Mouse (Mus musculus) erythroid progenitor cell, adult 5-6 weeks (primary cell): ENCODE measurements around the gene Pimreg. TPM values are rescaled to one million over a fixed set of nuclear protein-coding genes. Genes with fewer than 3 reads are reported as not detected.

Experiments used
- total RNA-seq, 2 experiments: library from RNA; stranded (forward) in 1 of 2; stranded (reverse) in 1 of 2; fragments of 150-400 nt in 1 of 2; fragments of 186-747, 209-891 nt in 1 of 2; gene quantifications; 2 replicates each; pipeline versions ENCODE4 v1.2.3 to v1.2.4; 2015 to 2017; ENCODE audit warnings: low replicate concordance in 2 of 2

The Pimreg gene
- total RNA-seq, 2 experiments from 2014 or later: 8.0 TPM; not detected in 1

Other genes with a start within 250 kb of the Pimreg start
- not detected in 2 replicates for gene Aipl1, start 4.5 kb upstream of the Pimreg start, total RNA-seq (2015; ENCODE audit: low replicate concordance)
- not detected in 2 replicates for gene Aipl1, start 4.5 kb upstream of the Pimreg start, total RNA-seq (2017; ENCODE audit: low replicate concordance)
- gene Pitpnm3, start 93.7 kb downstream of the Pimreg start, total RNA-seq (2015; ENCODE audit: low replicate concordance): not detected in 2 replicates
- not detected in 2 replicates for gene Pitpnm3, start 93.7 kb downstream of the Pimreg start, total RNA-seq (2017; ENCODE audit: low replicate concordance)
- gene Gm43951, start 164.8 kb downstream of the Pimreg start, total RNA-seq (2015; ENCODE audit: low replicate concordance): not detected in 2 replicates
- 1.0 TPM in 1 of 2 replicates, not detected in the other for gene Gm43951, start 164.8 kb downstream of the Pimreg start, total RNA-seq (2017; ENCODE audit: low replicate concordance)
- gene 4933427D14Rik, start 165.4 kb downstream of the Pimreg start, total RNA-seq (2015; ENCODE audit: low replicate concordance): 13.0 and 15.9 TPM in 2 replicates
- 8.1 and 21.0 TPM in 2 replicates for gene 4933427D14Rik, start 165.4 kb downstream of the Pimreg start, total RNA-seq (2017; ENCODE audit: low replicate concordance)
- gene Txndc17, start 165.5 kb downstream of the Pimreg start, total RNA-seq (2015; ENCODE audit: low replicate concordance): 31.4 and 37.8 TPM in 2 replicates
- gene Txndc17, start 165.5 kb downstream of the Pimreg start, total RNA-seq (2017; ENCODE audit: low replicate concordance): 5.0 and 10.8 TPM in 2 replicates
- gene Med31, start 173.6 kb downstream of the Pimreg start, total RNA-seq (2015; ENCODE audit: low replicate concordance): 11.2 and 16.8 TPM in 2 replicates
- 3.3 and 4.0 TPM in 2 replicates for gene Med31, start 173.6 kb downstream of the Pimreg start, total RNA-seq (2017; ENCODE audit: low replicate concordance)
- gene Slc13a5, start 225.2 kb downstream of the Pimreg start, total RNA-seq (2015; ENCODE audit: low replicate concordance): not detected in 2 replicates
- not detected in 2 replicates for gene Slc13a5, start 225.2 kb downstream of the Pimreg start, total RNA-seq (2017; ENCODE audit: low replicate concordance)